In genomic region chr5:35146747-35147146, GRCm38 (mm10) we compare ENCODE assay signal across 19 mouse cellular contexts. TPM values are rescaled to one million over a fixed set of nuclear protein-coding genes. Genes with fewer than 3 reads are reported as not detected.
DNase-seq lines count a peak whose midpoint lies in the region; ATAC-seq and TF ChIP-seq lines count a peak whose summit lies in the region.
"Had no signal": no experiment of that assay in that cellular context is flagged by ENCODE, and none has a peak within 500 bp of the region (broad histone marks: within the 10 kb centered on the region; RNA-seq: fewer than 3 reads in every experiment).

No protein-coding gene starts in this region.

- H3K9ac ChIP-seq in heart, adult 2 months (ENCODE audit: low read depth, low read length): no peak overlapping the region
- H3K9ac ChIP-seq: embryonic facial prominence, embryonic 13.5 days; limb, embryonic 15.5 days; midbrain, embryonic 13.5 days; stomach, embryonic 15.5 days had no signal

- no peak for TF ChIP-seq CTCF in heart, adult 2 months (IDR thresholded peaks at IDR 0.05)

- intact Hi-C loops in heart, adult 2 months (cut with DNase I): no loop called here

- 73% methylated on average over 2 of the region's 2 CpGs for WGBS in heart, embryonic 10.5 days
- WGBS in heart, adult 2 months: 81% methylated on average over 2 of the region's 2 CpGs

- no peaks in the 10 kb centered on the region for H3K9me3 ChIP-seq in heart, embryonic 10.5 days
- peaks cover 18% of the 10 kb centered on the region for H3K9me3 ChIP-seq in megakaryocyte, embryonic 14.5 days
- H3K9me3 ChIP-seq: stomach, embryonic 15.5 days had no signal

- no peak for TF ChIP-seq EP300 in heart, adult 2 months (IDR thresholded peaks at IDR 0.05; ENCODE audit: insufficient read depth, low read depth, low read length)

- H3K4me1 ChIP-seq in heart, embryonic 10.5 days: peaks cover 46% of the 10 kb centered on the region
- no peaks in the 10 kb centered on the region for H3K4me1 ChIP-seq in heart, adult 2 months (ENCODE audit: control insufficient read depth, insufficient read depth, low read length)
- H3K4me1 ChIP-seq in megakaryocyte, embryonic 14.5 days: peaks cover 94% of the 10 kb centered on the region

- ATAC-seq in megakaryocyte, adult 5-6 weeks (ENCODE audit: poor library complexity, severe bottlenecking): no peak
- no peak for ATAC-seq in megakaryocyte-erythroid progenitor cell, adult 5-6 weeks (replicated peaks; ENCODE audit: low FRiP score, low TSS enrichment, poor library complexity, severe bottlenecking)
- ATAC-seq: CD4-positive, CD25-positive, alpha-beta regulatory T cell, adult 4 months had no signal

- 0 out of 2 replicates have a peak overlapping the region, but pooled peaks have one; percentile 12 for H3K4me3 ChIP-seq in heart, embryonic 10.5 days
- H3K4me3 ChIP-seq in heart, adult 2 months: no peak overlapping the region
- H3K4me3 ChIP-seq in megakaryocyte, embryonic 14.5 days (replicated peaks): peak overlapping the region; percentile 66
- H3K4me3 ChIP-seq: embryonic facial prominence, embryonic 13.5 days; limb, embryonic 15.5 days; midbrain, embryonic 13.5 days; stomach, embryonic 15.5 days had no signal

- TF ChIP-seq POLR2A in heart, adult 2 months (IDR thresholded peaks at IDR 0.05; ENCODE audit: insufficient read depth, low read depth, low read length): no peak

- 0 out of 2 replicates have a peak, but pooled peaks cover 4% of the 10 kb centered on the region for H3K36me3 ChIP-seq in heart, embryonic 10.5 days
- no peaks in the 10 kb centered on the region for H3K36me3 ChIP-seq in heart, adult 2 months (ENCODE audit: control insufficient read depth, insufficient read depth, low read length)
- H3K36me3 ChIP-seq in megakaryocyte, embryonic 14.5 days (replicated peaks; ENCODE audit: low read length): peaks cover 3% of the 10 kb centered on the region
- H3K36me3 ChIP-seq: embryonic facial prominence, embryonic 13.5 days; G1E; limb, embryonic 15.5 days; midbrain, embryonic 13.5 days; stomach, embryonic 15.5 days had no signal

- peaks cover 6% of the 10 kb centered on the region; the same call in 1 of the 2 replicates for H3K27me3 ChIP-seq in heart, embryonic 10.5 days (ENCODE audit: insufficient read depth, poor library complexity, severe bottlenecking)
- no peaks in the 10 kb centered on the region for H3K27me3 ChIP-seq in heart, adult 2 months (ENCODE audit: control insufficient read depth, insufficient read depth, low read length)
- H3K27me3 ChIP-seq in megakaryocyte, embryonic 14.5 days (replicated peaks): peaks cover 43% of the 10 kb centered on the region
- H3K27me3 ChIP-seq: embryonic facial prominence, embryonic 13.5 days; midbrain, embryonic 13.5 days; stomach, embryonic 15.5 days had no signal

- DNase-seq in cerebellum, adult 11-12 months: peak; percentile 53
- no peak for DNase-seq in cerebellum, adult 8-10 months
- DNase-seq in heart, embryonic 10.5 days (ENCODE audit: low spot score): no peak
- no peak for DNase-seq in heart, adult 2 months
- DNase-seq in urinary bladder, postnatal 14 days (ENCODE audit: low spot score): no peak
- DNase-seq: adrenal gland, postnatal 36 days; kidney, postnatal 4 days; lung, postnatal 36 days; spleen, adult 18-20 months; thymus, adult 2 months had no signal

- H3K27ac ChIP-seq in heart, embryonic 10.5 days: peak overlapping the region; percentile 77
- H3K27ac ChIP-seq in heart, adult 2 months: no peak overlapping the region
- H3K27ac ChIP-seq: embryonic facial prominence, embryonic 13.5 days; limb, embryonic 15.5 days; stomach, embryonic 15.5 days had no signal

- H3K79me2 ChIP-seq in heart, adult 2 months (replicated peaks; ENCODE audit: control insufficient read depth, insufficient read depth, low read length): no peaks in the 10 kb centered on the region

RNA-seq across cellular contexts. Expression of gene Lrpap1, which starts 41.2 kb away (rescaled TPM):
- 114 and 121 TPM in 2 replicates for polyA plus RNA-seq in heart, embryonic 10.5 days (2016; fragmentation: Nextera tagmentation; extraction: Ambion mirVana)
- total RNA-seq in heart, adult 2 months (2021): 10 to 100 TPM; 49.0 to 59.0 TPM
- 33.1 and 39.4 TPM in 2 replicates for polyA plus RNA-seq in heart, adult 2 months (2012; rRNA removed)
- 7.7 and 48.7 TPM in 2 replicates for polyA plus RNA-seq in megakaryocyte, embryonic 14.5 days (2012; ENCODE audit: insufficient read depth, low replicate concordance)
- total RNA-seq in megakaryocyte, adult 5-6 weeks (2015): 50.6 and 60.4 TPM in 2 replicates
- 85.1 and 110 TPM in 2 replicates for total RNA-seq in megakaryocyte, adult 5-6 weeks (2017)
- total RNA-seq in megakaryocyte-erythroid progenitor cell, adult 5-6 weeks (2014; fragmentation: Nextera tagmentation): 22.9 and 26.7 TPM in 2 replicates
- 42.8 and 51.0 TPM in 2 replicates for total RNA-seq in megakaryocyte-erythroid progenitor cell, adult 5-6 weeks (2017)
